Mouse (Mus musculus) layer of hippocampus, adult 2 months (tissue): ENCODE measurements at regions not wholly inside any gene's neighbourhood (a gene's known extent, or its start where the extent isn't known, plus 50 kb on each side); places are given as distances from the start of the nearest gene placed in this dataset.

ENCODE experiments used
- DNase-seq, 2 experiments: peaks; one replicate each; pipeline ENCODE4 v3.0.0; 2022; ENCODE audit warnings: low spot score in 2 of 2
- H3K27ac ChIP-seq: fragments of 200-600 bp; 2 replicates; pipeline ENCODE4 v1.8.1; 2022
- H3K4me3 ChIP-seq: fragments of 200-600 bp; 2 replicates; pipeline ENCODE4 v1.8.1; 2022; ENCODE audit warnings: mild to moderate bottlenecking
- CTCF ChIP-seq: fragments of 200-600 bp; conservative IDR thresholded peaks from 2 replicates; pipeline ENCODE4 v1.8.1; 2022; ENCODE audit warnings: antibody characterized with exemption, mild to moderate bottlenecking, moderate library complexity

- Histone ChIP-seq H3K27ac (no peak overlapping the region), H3K4me3 (no peak overlapping the region)
- no peak for DNase-seq
- TF ChIP-seq CTCF, result no peak
These were observed 104.8 kb downstream of the Gm4791 start for GRCm38 (mm10) chr9:47103316-47103715.

DNA sequence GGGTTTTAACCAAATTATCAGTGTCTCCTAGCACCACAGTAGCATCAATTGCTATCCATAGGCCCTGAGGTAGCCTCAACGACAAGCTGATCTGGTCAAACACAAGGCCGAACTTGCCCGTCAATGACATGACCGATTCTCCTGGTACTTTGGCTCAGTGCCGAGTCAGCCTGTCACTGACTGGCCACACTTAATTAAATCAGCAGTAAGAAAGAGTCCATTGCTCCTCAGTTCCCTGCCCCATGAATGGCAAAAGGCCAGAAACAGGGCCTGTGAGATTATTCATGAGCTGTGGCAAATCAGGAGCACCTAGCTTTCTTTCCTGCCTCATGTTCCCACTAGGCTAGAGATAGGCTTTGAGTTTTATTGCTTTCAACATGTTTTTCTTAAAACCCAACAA is 105.4 kb downstream of the Gm4791 start:
- TF ChIP-seq CTCF, result no peak
- Histone ChIP-seq H3K4me3 (no peak overlapping the region), H3K27ac (no peak overlapping the region)
- DNase-seq, result no peak

- TF ChIP-seq CTCF, result no peak
- H3K27ac ChIP-seq, result peak overlapping the region; percentile 10; the same call in 1 of the 2 replicates
- no peak overlapping the region for H3K4me3 ChIP-seq
- peak in 1 of 2 experiments; percentile 15 for DNase-seq
These were observed 109.6 kb downstream of the Gm4791 start for GRCm38 (mm10) chr9:47108096-47108495.

DNA sequence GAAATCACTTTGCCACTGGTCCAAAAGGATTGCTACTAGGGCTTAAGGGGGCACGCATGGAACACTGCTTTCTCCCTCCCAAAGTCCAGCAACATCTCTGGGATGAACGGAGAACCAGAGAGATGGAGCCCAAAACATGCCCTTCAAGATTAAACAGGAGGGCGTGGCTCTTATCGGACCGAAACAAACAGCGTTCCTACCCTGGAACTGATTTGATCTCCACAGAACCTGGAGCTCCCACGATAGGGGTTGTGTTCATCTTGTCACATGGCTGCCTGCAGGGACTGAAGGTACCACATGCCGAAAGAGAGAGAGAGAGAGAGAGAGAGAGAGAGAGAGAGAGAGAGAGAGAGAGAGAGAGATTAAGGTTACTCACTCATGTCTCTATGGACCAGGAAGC is 120.7 kb downstream of the Gm4791 start:
- H3K27ac ChIP-seq, result no peak overlapping the region
- H3K4me3 ChIP-seq, result no peak overlapping the region
- no peak for DNase-seq
- no peak for TF ChIP-seq CTCF

- no peak for TF ChIP-seq CTCF
- DNase-seq, result no peak
- H3K4me3 ChIP-seq, result no peak overlapping the region
- no peak overlapping the region for H3K27ac ChIP-seq
These were observed 124.6 kb downstream of the Gm4791 start for GRCm38 (mm10) chr9:47123113-47123512.

DNA sequence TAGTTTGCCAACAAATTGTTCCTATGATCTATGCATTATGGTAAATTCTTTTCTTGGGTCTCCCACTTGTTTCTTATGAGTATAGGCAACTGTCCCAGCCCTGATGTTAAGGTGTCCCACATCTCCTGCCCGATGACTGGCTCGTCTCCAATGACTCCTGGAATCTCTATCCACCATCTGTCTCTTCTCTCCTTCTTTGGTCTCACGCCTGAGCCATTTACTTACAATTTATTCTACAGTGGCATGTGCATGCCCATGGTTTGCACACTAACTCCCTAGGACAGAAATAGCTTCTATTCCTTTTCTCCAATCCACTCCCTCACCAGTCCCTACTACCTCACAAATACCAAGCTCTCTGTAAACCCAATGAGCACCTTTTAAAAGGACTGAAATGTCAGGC is 127.0 kb downstream of the Gm4791 start:
- DNase-seq, result no peak
- no peak for TF ChIP-seq CTCF
- H3K4me3 ChIP-seq, result no peak overlapping the region
- H3K27ac ChIP-seq, result no peak overlapping the region

DNA sequence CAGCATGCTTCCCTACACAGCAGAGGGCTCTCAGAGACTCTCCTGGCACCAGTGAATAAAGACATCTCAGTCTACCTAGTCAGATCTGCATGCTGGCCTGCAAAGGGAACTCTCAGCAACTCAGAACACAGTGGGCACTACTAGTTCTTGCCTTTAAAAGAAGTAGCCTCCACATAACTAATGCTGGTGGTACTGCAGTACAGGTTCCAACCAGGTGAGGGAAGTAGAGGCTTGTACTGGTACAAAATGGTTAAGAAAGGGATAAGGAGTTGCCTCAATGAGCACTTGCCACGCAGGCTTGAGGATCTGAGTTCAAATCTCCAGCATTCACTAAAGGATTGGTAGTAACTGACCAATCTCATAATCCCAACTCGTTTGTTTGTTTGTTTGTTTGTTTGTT is 127.7 kb downstream of the Gm4791 start:
- peak; percentile 67 for TF ChIP-seq CTCF
- DNase-seq, result no peak
- Histone ChIP-seq H3K4me3 (no peak overlapping the region), H3K27ac (no peak overlapping the region)

- H3K27ac ChIP-seq, result no peak overlapping the region
- no peak for DNase-seq
- no peak overlapping the region for H3K4me3 ChIP-seq
- TF ChIP-seq CTCF, result no peak
These were observed 129.3 kb downstream of the Gm4791 start for GRCm38 (mm10) chr9:47127756-47128424.

DNA sequence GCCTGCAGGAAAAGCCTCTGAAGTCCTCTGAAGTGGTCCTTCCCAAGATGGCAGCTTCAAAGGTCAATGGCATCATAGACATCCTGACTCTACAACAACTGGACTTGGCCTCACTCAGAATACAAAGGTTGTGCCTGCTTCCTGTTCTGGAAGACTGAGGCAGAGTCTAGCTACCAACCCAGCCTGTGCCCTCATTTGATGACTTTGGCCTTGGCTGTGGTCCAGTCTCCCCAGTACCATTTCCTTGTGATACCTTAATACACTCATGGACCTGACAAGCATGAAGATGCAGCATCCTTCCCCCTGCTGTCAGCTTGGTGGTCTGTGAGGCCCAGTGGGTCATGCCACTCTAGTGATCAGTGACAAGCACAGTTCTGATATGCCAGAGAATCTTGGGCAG is 130.6 kb downstream of the Gm4791 start:
- no peak for TF ChIP-seq CTCF
- Histone ChIP-seq H3K4me3 (no peak overlapping the region), H3K27ac (no peak overlapping the region)
- DNase-seq, result no peak

GRCm38 (mm10) chr9:47133454-47133853 is 134.9 kb downstream of the Gm4791 start:
- no peak for DNase-seq
- H3K27ac ChIP-seq, result no peak overlapping the region
- no peak for TF ChIP-seq CTCF

DNA sequence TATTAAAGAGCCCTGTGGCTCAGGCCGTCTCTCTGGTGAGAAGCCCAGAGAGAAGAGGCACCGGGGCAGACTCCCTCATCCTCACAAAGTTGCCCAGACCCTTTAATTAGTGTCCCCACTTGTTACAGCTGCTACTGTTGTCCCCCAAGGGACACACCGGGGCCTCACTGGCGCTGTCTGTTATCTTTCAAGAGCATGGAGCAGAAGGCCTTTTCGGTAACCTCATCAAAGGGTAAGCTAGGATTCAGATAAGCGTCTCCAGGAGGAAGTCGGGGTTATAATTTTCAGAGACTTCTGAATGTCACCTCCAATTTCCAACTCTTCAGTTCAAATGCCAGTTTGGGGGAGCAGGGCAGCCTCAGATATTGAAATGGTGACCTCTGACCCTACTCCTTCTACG is 135.3 kb downstream of the Gm4791 start:
- no peak overlapping the region for H3K27ac ChIP-seq
- no peak for DNase-seq
- no peak overlapping the region for H3K4me3 ChIP-seq
- TF ChIP-seq CTCF, result no peak

More at GRCm38 (mm10) chr9:47133454-47133853, 134.9 kb downstream of the Gm4791 start:
- H3K4me3 ChIP-seq, result no peak overlapping the region

GRCm38 (mm10) chr9:47134479-47134878 is 135.9 kb downstream of the Gm4791 start:
- TF ChIP-seq CTCF, result no peak
- DNase-seq, result no peak
- H3K4me3 ChIP-seq, result no peak overlapping the region
- H3K27ac ChIP-seq, result no peak overlapping the region

- no peak for DNase-seq
- Histone ChIP-seq H3K27ac (no peak overlapping the region), H3K4me3 (no peak overlapping the region)
- no peak for TF ChIP-seq CTCF
These were observed 138.1 kb downstream of the Gm4791 start for GRCm38 (mm10) chr9:47136641-47137040.

DNA sequence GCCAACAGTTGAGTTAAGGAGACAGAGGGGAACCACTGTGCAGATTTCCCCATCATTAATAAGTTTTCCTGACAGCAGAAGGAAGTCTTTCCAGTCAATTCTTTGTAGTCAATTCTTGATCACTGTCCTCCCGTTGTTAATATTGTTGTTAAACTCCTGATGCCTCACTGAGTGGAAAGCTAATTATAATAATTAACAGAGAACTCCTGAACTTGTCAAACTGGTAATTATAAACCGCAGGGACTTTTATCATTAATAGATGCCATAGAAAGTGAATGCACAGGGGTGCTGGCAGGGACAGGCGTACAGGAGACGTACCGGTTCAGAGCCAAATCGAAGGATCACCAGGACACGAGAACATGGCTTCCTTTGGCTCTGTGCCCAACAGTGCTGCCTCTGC is 154.9 kb downstream of the Gm4791 start:
- no peak overlapping the region for H3K27ac ChIP-seq
- no peak overlapping the region for H3K4me3 ChIP-seq
- TF ChIP-seq CTCF, result no peak
- no peak for DNase-seq
